Mouse (Mus musculus) regulatory T cell (primary cell): ENCODE results near the gene Olfr1367.
"Not testable (repeated sequence)": the region's sequence is repeated elsewhere in the genome, so short reads cannot be mapped to it uniquely, and the experiment has no call there.

ENCODE experiments used
- in situ Hi-C: fragments of 300-600 bp; cut with MboI, MseI; formaldehyde crosslinking; loops from one replicate; pipeline ENCODE4 v1.15.1; 2025; ENCODE audit warnings: high pct_unique_total_duplicates

The Olfr1367 gene

GRCm38 (mm10) chr13:21395623-21396022, 48.9 kb downstream of the Olfr1367 start:
- in situ Hi-C loops: no loop called here

GRCm38 (mm10) chr13:21396048-21396447, 49.3 kb downstream of the Olfr1367 start:
- in situ Hi-C loops: not testable (repeated sequence)

DNA sequence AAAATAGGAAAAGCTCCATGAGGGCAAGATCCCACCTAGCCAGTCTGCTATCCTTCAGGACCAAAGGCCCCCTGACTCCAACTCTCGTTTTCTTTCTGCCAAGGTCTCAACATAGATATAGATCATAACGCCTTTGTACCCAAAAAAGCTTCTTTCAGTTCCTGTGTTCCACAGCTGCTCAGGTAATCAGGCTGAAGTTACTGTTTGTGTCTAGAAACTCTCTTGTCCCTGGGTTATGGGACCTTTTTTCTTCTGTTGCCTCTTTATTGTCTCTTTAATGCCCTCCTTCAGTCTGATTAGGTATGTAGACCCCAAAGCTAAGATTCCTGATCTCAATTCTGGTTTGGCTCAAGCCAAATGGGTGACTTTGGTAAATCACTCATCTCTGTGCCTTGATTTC, 50.8 kb downstream of the Olfr1367 start:
- in situ Hi-C loops: no loop called here
